Mouse (Mus musculus): Measurements from ENCODE around the gene Gspt1. TPM values are rescaled to one million over a fixed set of nuclear protein-coding genes. Genes with fewer than 3 reads are reported as not detected.

The Gspt1 gene
- polyA plus RNA-seq, 1 experiment from 2014 or later = 50.5 TPM

DNA sequence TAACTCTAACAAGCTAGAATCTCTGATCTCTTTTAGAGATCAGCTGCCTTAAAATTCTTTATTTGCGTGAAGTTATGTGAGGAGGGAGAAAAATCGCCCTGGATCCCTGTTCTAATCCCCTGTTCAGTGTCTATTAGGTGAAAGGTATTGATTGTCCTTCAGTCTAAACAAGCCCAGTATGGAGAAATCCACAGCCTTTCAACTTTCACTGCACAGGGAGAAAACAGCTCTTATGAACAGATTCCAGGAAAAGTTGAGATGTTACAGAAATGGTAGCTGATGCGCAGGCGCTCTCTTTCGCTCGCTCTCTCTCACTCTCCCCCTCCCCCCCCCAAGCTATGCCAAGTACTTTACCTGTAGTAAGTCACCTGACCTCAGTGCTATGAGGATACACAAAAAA is 82.4 kb downstream of the Gspt1 start:
- H3K4me1 ChIP-seq (ENCODE audit: control insufficient read depth, insufficient read depth, low read length) = peaks cover 16% of the 10 kb centered on the region
- no peaks in the 10 kb centered on the region for H3K9me3 ChIP-seq (replicated peaks; ENCODE audit: control insufficient read depth, low read length)
- no peak overlapping the region for H3K27ac ChIP-seq (ENCODE audit: low read length)
- no peak overlapping the region for H3K4me2 ChIP-seq (ENCODE audit: low read depth, low read length)
- no peak for ATAC-seq (ENCODE audit: insufficient read depth, low FRiP score)
- no peak overlapping the region for H3K9ac ChIP-seq (ENCODE audit: low read length)
- H3K36me3 ChIP-seq (ENCODE audit: control insufficient read depth, insufficient read depth, low read length) = no peaks in the 10 kb centered on the region
- no peaks in the 10 kb centered on the region for H3K27me3 ChIP-seq (ENCODE audit: control insufficient read depth, insufficient read depth, low read length)
- H3K4me3 ChIP-seq (replicated peaks; ENCODE audit: low read length) = no peak overlapping the region
- 83% methylated on average over 6 of the region's 6 CpGs for WGBS

MicroRNAs within 50 kb of the gene (microRNA counts, 519-probe panel; counts per million panel counts)
- 635 counts per million, percentile 3 among the panel's probes with 10 or more counts for microRNA mmu-miR-1945

Small RNA genes within 50 kb of the gene (microRNA-seq; reads per million reads assigned to microRNA genes)
- gene Mir1945 = 2.0 reads per million, percentile 7 among the genes with 10 or more reads in this experiment

Other genes starting within 250 kb of the Gspt1 start
- 23.6 and 26.4 TPM in 2 replicates for gene Snn, start 193.4 kb downstream of the Gspt1 start, polyA plus RNA-seq (2015; fragmentation: Nextera tagmentation; extraction: Ambion mirVana)
- 94.2 and 103 TPM in 2 replicates for gene Litaf, start 188.2 kb downstream of the Gspt1 start, polyA plus RNA-seq (2015; fragmentation: Nextera tagmentation; extraction: Ambion mirVana)
- gene Txndc11, start 119.7 kb downstream of the Gspt1 start, polyA plus RNA-seq (2015; fragmentation: Nextera tagmentation; extraction: Ambion mirVana) = 32.0 and 34.0 TPM in 2 replicates
- 111 and 117 TPM in 2 replicates for gene Zc3h7a, start 77.9 kb downstream of the Gspt1 start, polyA plus RNA-seq (2015; fragmentation: Nextera tagmentation; extraction: Ambion mirVana)
- 148 and 154 TPM in 2 replicates for gene Rsl1d1, start 51.0 kb downstream of the Gspt1 start, polyA plus RNA-seq (2015; fragmentation: Nextera tagmentation; extraction: Ambion mirVana)
- not detected in 2 replicates for gene Tnfrsf17, start 59.5 kb upstream of the Gspt1 start, polyA plus RNA-seq (2015; fragmentation: Nextera tagmentation; extraction: Ambion mirVana)
- 9.0 and 10.2 TPM in 2 replicates for gene Snx29, start 68.6 kb upstream of the Gspt1 start, polyA plus RNA-seq (2015; fragmentation: Nextera tagmentation; extraction: Ambion mirVana)